Mouse (Mus musculus) testis, adult 2 months (tissue): ENCODE measurements around the gene Tm6sf2.

ENCODE experiments used
- CTCF ChIP-seq: fragments of 200-500 bp; IDR thresholded peaks from 2 replicates; pipeline ENCODE4 v1.5.1; 2012; ENCODE audit warnings: low read depth, mild to moderate bottlenecking, inconsistent platforms, low read length, moderate library complexity; ENCODE audit not compliant: control insufficient read depth, insufficient read depth, insufficient replicate concordance
- POLR2A ChIP-seq: fragments of 200-500 bp; IDR thresholded peaks from 2 replicates; pipeline ENCODE4 v1.6.1; 2012; ENCODE audit warnings: low read depth, mild to moderate bottlenecking, inconsistent platforms, low read length, moderate library complexity; ENCODE audit not compliant: control insufficient read depth

DNA sequence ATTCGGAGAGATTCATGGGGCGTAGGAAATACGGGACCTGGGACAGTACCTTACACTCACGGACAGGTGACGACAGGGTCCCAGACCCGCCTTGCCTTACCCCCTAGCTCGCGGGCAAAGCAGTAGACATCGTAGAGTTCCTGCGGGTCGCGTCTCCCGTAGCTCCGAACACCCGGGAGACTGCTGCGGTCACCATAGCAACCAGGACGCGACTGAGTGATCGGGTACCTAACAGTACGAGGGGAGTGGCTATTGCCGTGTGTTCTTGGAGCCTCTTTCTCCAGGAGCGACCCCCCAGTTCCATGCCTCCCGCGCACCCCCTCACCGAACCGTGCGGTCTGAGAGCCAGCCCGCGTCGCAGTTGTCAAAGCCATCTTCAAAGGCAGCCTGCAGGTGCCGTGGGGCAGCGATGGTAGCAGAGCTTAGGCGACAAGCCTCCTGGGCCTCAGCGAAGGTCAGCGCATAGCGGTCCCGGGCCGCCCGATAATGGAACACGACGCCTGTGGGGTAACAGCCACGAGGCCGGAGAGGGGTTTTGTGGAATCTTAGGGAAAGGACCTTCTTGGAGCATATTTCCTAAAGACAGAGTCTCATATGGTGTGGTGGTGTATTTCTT lies 39.8 kb downstream of the Tm6sf2 start:
- no peak for TF ChIP-seq CTCF
- no peak for TF ChIP-seq POLR2A
